Mouse (Mus musculus): ENCODE results near the gene Artn. TPM values are rescaled to one million over a fixed set of nuclear protein-coding genes. Genes with fewer than 3 reads are reported as not detected.

Artn gene
- total RNA-seq, 2 experiments from 2014 or later, result 0.85 TPM; not detected in 1

DNA sequence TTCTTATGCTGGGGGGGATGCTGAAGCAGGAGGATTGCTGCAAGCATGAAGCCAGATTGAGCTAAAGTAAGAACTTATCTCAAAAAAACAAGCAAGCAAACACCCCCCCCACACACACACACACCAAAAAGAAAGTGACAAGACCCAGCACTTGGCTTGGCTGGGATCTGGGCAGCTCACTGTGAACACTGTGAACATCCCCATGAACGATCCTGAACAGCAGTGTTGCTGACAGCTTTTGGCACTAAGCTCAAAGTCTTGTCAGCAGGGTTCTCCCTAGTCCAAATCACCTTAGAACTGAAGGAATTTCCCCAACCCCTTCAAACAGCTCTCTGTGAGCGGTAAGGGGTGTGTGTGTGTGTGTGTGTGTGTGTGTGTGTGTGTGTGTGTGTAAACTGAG is 6.1 kb downstream of the Artn start:
- ATAC-seq (replicated peaks; ENCODE audit: low FRiP score, poor library complexity, severe bottlenecking), result no peak

DNA sequence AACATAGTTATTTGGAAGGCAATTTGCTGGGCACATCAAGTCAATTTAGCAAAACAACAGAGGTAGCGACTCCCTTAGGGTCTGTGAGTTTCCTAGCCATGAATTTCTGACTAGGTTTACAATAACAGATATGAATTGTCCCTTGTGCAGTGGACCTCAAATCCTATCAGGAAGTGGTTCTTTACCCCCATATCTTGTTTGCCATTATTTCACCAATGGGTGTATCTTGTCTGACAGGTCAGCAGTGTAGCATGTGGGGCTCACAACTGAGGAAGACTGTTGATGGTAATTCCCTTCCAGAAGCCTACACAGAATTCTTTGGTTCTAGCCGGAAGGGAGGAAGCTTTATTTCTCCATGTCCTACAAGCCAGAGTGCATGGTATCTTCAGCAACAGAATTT is 8.2 kb downstream of the Artn start:
- no peak for ATAC-seq (replicated peaks; ENCODE audit: low FRiP score, poor library complexity, severe bottlenecking)

DNA sequence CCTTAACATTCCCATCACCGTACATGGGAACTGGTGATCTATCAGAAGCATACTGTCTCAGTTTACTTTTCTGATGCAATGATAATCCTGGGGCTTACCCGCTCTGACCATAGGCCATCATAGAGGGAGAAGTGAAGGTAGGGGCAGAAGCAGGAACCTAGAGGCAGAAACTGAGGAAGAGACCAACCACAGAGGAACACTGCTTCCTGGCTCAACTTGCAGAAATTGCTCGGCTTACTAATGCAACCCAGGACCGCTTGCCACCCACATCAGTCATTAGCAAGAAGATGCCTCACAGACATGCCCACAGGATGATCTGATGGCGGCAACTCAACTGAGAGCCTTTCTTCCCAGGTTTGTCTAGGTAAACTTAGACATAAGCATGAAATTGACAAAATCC is 10.8 kb downstream of the Artn start:
- ATAC-seq (replicated peaks; ENCODE audit: low FRiP score, poor library complexity, severe bottlenecking), result no peak

DNA sequence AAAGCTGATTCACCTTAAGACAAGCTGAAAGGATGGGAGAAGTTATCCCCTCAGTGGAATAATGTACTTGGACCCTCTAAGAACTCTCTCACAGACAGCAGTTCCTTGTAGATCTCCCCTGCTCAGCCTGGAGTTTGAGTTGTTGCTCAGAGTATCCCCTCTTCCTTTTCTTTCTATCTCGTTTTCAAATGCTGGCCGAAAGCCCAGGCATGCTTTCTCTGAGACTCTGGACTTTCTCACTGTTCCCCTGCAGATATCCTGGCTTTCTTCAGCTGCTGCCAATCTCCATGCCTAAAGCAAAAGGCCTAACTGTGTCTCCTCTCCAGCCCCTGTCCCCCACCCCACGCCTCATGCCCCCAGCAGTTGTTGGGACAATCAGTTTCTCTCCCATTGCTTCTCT is 11.3 kb downstream of the Artn start:
- no peak for ATAC-seq (replicated peaks; ENCODE audit: low FRiP score, poor library complexity, severe bottlenecking)

DNA sequence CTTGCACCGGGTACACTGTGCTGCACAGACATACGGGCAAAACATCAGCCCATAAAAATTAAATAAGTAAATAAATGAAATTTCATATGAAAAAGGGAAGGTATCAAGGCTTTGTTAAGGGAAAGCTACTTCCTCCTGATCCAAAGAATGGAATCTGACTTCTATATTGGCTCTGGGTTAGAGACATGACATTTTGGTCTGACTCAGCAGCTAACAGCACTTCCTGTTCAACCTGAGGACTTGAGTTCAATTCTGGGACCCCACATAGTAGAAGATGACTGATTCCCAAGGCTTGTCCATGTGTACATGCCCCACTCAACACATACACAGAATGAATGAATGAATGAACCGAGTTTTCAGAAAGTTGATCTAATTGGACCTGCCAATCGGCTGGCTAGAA is 11.7 kb downstream of the Artn start:
- no peak for ATAC-seq (replicated peaks; ENCODE audit: low FRiP score, poor library complexity, severe bottlenecking)

DNA sequence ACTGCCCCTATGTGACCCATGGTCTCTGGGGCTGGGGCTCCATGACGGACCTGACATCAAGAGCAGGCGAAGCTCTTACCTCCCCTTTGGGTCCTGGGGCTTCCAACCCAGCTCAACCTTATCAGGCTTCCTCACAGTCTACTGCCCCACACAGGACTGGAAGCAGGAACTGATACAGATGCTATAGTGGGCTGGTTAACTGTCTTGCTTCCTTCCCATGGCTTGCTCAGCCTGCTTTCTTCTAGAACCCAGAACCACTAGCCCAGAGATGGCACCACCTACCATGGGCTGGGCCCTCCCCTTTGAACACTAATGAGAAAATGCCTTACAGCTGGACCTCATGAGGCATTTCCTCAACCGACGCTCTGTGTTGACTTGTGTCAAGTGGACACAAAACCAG is 12.2 kb downstream of the Artn start:
- no peak for ATAC-seq (replicated peaks; ENCODE audit: low FRiP score, poor library complexity, severe bottlenecking)

DNA sequence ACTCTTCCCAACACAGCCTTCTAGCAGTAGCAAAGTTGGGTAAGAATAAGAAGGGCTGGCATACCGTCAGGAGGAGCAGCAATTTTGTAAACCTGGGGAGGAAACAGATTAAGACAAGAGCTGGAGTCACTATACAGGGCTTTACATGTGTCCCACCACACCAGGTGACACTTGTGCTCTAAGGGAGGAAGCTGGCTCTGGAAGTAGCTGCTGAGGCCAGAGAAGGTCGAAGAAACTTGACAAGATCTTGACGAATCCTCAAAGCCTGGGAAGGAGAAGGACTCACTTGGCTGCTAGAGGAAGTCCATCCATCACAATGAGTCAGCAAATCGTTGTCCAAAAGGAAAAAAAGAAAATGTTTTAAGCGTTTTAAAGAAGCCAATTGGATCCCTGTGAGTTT is 13.2 kb downstream of the Artn start:
- no peak for ATAC-seq (replicated peaks; ENCODE audit: low FRiP score, poor library complexity, severe bottlenecking)

DNA sequence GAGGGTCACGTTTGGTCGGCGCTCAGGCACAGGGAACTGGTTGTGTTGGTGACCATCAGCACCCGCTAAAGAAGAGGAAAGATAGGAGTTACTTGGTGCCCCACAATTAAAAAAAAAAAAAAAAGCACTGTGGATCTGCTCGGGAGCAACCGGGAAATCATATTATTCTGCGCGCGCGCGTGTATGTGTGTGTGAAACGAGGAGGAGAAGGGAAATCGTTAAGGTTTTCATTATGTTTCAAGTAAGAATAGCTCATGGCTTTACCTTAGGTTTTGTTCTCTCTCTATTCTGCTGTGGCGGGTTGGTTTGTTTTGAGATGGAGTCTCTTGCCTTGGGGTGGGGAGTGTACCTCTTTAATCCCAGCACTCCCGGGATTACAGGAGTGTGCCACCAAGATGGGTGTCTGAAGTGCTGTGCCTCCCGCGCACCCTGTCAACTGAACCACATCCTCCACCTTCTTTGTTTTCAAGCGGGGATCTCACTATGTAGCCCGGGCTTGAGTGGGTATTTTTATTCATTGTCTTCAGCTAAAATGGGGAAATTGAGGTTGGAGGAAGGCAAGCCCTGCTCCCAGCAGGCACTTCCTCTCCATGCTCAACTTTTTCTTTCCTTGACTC is 14.0 kb downstream of the Artn start:
- no peak for ATAC-seq (replicated peaks; ENCODE audit: low FRiP score, poor library complexity, severe bottlenecking)

DNA sequence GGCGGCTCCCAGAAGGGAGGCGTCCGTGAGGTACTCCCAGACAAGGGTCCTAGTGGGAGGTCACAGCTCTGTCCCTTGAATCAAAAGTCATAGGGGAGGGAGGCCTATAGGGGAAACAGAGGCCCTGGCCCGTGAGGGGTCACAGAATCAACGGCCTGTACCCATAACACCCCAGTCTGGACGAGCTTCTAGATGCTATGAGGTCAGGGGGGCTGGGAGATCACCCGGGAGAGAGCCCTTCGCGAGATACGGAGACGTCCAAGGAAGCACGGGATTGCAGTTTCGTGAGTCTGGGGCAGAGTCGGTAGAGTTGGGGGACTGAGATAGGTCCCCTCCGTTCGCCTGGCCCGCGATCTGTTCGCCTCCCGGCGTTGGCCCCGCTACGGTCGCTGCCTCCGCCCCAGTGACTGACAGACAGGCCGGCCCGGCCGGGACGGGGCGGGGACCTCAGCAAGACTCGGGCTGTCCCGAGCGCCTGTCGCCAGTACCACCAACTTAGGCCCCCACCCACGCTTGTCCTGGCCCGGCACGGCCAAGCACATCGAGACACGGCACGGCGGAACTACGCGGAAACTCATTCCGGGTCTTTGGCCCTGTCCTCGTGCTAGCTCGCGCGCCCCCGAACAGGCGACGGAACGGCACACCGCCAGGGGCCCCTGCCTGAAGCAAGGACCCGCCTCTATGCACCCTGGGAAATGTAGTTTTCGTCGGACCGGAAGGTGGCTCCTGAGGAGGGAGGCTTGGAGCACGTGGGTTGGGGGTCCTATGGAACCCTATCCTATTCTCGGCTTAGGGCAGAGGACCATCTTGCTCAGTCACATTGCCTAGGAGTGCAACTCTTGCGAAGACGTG is 14.7 kb downstream of the Artn start, which contains the start of gene Ipo13:
Gene Ipo13 (minus strand): TSS at position 409 of the 852 bp plus-strand sequence.
- ATAC-seq (replicated peaks; ENCODE audit: low FRiP score, poor library complexity, severe bottlenecking), result peak; percentile 93

DNA sequence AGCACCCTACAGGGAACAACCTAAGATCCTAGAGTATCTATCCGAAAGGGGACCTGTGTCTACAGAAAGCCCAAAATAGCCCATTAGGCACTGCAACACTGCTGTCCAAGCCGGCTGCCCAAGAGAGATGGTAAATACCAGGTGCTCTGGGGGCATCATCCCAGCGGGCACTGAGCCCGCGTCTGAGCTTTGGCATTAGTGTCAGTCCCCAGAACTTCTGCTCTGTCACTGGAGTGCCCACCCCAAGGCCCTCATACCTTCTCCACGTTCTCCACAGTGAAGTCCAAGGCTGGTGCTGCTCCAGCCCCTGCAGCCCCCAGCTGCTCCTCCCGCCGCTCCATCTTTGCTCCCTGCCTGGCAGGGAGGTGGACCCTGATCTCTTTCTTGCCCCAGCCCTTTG is 15.5 kb downstream of the Artn start:
- peak; percentile 8 for ATAC-seq (replicated peaks; ENCODE audit: low FRiP score, poor library complexity, severe bottlenecking)

DNA sequence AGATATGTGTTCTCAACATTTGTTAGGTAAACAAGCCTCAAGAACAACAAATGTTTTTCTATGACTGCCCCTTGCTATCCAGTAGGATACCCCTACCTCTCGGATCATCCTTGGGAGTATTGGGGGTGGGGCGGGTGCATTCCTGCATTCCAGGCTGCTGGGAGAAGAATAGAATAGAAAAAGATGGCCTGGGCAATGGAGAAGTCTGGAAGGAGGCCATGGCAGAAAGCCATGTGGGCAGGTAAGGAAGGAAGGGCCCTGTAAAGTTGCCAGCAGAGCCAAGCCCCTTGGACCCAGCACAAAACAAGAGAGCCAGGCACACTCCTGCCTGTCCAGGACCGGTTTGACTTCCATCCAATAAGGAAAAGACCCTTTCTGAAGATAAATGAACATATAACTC is 16.1 kb downstream of the Artn start:
- no peak for ATAC-seq (replicated peaks; ENCODE audit: low FRiP score, poor library complexity, severe bottlenecking)

DNA sequence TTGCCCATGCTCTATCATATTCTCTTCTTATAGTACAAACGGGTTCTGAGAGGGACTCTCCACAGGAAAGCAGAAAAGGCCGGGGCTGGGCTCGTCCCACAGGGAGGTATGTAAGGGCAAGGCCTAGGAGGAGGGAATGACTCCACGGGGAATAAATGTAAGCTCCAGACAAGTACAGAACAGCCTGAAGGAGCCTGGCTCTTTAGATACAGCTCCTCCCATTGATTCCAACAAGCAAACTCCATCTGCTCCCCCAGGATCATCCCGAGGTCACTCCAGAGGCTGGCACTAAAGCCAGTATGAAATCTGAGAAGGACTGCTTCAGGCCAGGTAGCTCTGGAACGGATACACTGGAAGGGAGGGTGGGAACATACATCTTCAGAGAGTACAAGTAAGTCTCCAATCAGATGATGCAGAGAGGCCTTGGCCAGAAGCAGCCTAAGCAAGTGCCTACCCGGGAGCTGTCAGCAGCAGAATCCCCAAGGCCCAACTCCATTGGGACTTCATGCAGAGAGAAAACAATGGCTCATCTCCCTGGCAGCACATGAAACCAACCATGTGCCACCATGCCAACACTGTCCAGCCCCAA is 16.8 kb downstream of the Artn start:
- ATAC-seq (replicated peaks; ENCODE audit: low FRiP score, poor library complexity, severe bottlenecking), result no peak

DNA sequence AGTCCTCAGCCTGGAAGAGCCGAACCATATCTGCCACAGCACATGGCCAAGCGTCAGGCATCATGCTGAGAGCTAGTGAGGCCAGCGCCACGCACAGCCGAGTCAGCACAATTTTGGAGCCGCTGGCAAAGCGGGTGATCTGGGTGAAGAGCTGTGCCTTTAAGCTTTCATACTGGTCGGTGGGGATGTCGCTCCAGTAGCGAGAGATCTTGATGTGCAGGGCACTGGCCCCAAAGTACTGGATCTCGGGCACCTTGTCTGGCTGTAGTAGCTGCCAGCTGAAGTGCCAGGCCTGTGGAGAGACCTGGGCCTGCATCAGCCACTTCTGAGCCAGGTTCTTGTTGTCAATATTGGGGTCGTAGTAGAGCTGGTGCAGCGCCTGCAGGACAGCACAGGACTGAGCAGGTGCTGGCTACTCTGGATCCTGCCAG is 17.4 kb downstream of the Artn start:
- ATAC-seq (replicated peaks; ENCODE audit: low FRiP score, poor library complexity, severe bottlenecking), result no peak

DNA sequence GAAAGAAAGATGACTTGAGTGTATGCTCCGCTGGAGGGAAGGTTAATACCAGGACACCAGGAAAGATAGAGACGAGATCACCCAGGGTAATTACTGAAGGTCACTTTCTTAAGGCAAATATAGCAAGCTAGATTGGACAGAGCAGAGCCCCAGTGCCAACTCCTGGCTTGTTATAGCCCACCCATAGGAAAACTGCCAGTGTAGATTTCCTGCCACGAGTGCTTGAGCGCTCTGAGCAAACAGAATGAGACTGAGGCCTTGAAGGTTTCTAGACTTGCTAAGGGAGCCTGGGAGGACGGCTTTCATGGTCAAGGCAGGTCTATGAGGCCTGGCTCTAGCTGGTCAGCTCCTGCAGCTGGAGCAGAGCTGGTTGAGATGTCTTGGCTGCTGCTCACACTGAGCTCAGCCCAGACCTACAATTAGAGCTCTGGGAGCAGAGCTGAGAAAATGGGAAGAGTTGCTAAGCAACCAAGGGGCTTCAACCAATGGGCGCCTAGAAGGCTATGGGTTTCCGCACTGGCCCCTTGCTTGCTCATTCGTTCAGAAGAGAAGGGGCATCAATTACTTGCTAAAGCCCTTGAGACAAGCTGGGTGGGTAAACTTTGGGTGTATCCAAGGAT is 20.6 kb downstream of the Artn start:
- ATAC-seq (replicated peaks; ENCODE audit: low FRiP score, poor library complexity, severe bottlenecking), result no peak

DNA sequence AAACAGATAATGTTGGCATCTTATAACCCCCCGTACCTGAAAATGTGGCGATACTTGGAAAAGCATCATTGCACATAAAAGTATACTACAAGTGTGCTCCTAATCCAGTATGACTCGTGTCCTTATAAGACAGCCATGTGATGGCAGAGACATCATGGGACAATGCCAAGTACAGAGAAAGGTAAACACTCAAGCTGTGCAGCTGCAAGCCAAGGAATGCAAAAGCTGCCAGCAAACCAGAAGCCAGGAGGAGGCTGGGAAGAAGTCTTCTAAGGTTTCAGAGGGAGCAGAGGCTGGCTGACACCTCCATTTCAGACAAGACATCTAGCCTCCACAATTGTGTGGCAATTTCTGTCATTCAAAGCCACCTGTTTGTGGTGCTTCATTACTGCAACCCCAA is 23.4 kb downstream of the Artn start:
- ATAC-seq (replicated peaks; ENCODE audit: low FRiP score, poor library complexity, severe bottlenecking), result no peak

DNA sequence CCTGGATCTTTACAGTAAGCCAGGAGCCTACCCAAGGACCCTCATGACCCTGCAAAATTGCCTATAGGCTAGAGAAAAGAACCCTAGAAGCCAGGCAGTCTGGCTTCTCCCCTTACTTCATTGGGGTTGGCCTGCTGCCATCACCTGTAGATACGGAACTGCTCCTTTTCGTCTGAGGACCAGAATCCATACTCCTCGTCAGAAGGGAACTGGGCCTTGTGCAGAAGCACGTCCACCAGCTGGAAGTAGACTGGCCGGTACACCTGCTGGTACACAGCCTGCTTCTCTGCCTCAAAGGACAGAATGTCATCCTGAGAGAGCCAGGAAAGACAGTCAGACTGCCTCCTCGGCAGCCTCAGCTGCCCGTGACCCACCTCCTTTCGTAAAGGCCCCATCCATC is 24.8 kb downstream of the Artn start:
- no peak for ATAC-seq (replicated peaks; ENCODE audit: low FRiP score, poor library complexity, severe bottlenecking)

DNA sequence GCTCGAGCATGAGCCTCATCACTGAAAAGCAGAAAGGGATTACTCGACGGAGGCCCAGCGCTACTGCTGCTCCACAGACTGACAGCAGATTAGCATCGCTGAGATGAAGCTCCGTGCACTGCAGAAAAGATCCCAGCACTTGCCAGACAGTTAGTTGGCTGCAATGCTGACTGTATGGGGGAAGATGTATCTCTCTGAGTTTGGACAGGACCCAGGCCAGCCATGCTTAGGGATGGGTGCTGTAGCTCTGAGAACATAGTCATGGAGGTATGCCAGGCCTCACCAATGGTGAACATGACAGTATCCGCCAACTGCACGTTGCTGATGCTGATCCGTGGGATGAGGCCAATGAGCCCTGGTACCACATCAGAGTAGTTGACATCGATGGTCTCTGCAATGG is 25.5 kb downstream of the Artn start:
- no peak; the same call in 1 of the 2 replicates for ATAC-seq (replicated peaks; ENCODE audit: low FRiP score, poor library complexity, severe bottlenecking)

DNA sequence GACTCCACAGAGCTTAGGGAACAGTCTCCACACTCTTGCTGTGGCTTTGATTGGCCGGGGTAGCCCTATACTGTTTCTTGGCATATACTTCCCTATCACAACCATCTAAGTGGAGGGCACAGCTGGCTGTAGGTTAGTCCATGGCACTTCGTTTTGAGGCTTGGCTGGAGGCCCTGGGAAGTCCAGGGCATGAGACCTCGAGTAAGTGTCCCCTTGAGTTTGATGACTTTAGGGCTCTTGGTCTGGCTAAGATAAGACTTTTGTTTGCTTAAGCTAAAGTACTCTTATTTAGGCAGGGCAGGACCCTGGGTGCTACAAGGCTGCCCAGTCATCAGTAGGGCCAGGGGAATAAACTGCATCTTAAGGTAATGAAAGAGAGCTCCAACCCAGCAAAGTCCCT is 31.5 kb downstream of the Artn start:
- ATAC-seq (replicated peaks; ENCODE audit: low FRiP score, poor library complexity, severe bottlenecking), result no peak

DNA sequence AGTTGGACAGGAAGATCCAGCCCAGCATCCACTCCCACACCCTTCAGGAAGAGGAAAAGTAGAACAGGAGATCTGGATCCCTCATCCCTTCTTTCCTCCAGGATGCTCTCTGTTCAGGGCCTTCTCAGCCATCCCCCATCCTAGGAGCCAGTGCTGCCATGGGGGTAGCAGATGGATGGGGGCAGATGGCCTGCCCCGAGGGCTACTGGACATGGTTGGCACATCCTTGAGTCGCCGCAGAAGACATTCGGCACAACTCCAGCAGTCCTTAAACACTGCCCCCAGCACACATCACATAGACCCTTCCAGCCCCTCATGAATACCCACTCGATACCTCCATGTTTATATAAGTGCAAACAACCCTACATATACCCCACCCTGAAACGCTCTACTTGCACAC is 33.5 kb downstream of the Artn start:
- ATAC-seq (replicated peaks; ENCODE audit: low FRiP score, poor library complexity, severe bottlenecking), result no peak

DNA sequence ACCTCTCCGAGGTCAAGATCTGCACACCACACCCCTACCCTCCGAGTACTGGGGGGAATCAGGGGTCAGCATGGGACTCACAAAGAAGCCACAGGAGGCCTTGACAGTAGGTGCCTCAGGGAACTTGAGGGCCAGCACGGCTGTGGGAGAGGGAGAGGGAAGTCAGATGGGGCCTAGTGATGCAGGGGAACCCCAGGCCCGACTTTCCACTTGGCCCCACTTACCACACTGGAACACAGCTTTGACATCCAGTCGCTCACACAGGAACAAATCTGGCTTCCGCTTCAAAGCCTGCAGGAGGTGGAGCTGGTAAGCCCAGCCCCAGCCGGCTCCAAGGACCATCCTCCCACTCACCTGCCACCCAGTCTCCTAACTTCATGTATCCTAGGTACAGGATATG is 34.2 kb downstream of the Artn start:
- no peak for ATAC-seq (replicated peaks; ENCODE audit: low FRiP score, poor library complexity, severe bottlenecking)

DNA sequence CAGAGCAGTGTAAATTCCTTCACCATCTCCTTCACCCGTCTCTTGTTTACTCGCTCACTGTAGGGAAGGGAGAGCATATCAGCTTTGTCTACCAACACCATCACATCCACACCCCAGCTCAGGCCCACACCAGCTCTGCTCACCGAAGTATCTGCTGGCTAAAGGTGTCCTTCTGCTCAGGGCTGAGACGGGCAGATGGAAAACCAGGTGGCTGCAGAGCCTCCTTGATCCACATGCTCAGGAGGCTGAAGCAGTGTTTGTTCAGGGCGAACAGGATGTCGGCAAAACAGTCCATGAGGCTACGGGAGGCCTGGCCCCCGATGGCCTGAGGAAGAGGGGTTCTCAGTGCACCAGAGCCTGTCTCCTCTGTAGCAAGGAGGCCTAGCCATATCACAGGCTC is 35.0 kb downstream of the Artn start:
- no peak for ATAC-seq (replicated peaks; ENCODE audit: low FRiP score, poor library complexity, severe bottlenecking)
